Mouse (Mus musculus) kidney, embryonic 15.5 days (tissue): Measurements from ENCODE around the gene Egr2. TPM values are rescaled to one million over a fixed set of nuclear protein-coding genes. Genes with fewer than 3 reads are reported as not detected.

Experiments used
- ATAC-seq: fragments of 200-750 bp; cut with Nextera tagmentation; replicated peaks from 2 replicates; pipeline ENCODE4 v1.8.0; 2017; ENCODE audit warnings: moderate TSS enrichment; ENCODE audit not compliant: low FRiP score
- H3K27ac ChIP-seq: fragments of 300-500 bp; sonication (generic); 2 replicates; pipeline ENCODE4 v1.5.1; 2015; ENCODE audit warnings: mild to moderate bottlenecking, inconsistent platforms
- H3K27me3 ChIP-seq: fragments of 300-500 bp; sonication (generic); 2 replicates; pipeline ENCODE4 v1.6.1; 2015; ENCODE audit warnings: inconsistent platforms
- H3K36me3 ChIP-seq: fragments of 300-500 bp; sonication (generic); 2 replicates; pipeline ENCODE4 v1.6.1; 2015; ENCODE audit warnings: inconsistent platforms
- H3K4me1 ChIP-seq: fragments of 300-500 bp; sonication (generic); 2 replicates; pipeline ENCODE4 v1.6.1; 2015; ENCODE audit warnings: inconsistent platforms
- H3K4me2 ChIP-seq: fragments of 300-500 bp; sonication (generic); 2 replicates; pipeline ENCODE4 v1.6.1; 2015; ENCODE audit warnings: moderate library complexity, mild to moderate bottlenecking, inconsistent platforms
- H3K4me3 ChIP-seq: fragments of 300-500 bp; sonication (generic); replicated peaks from 2 replicates; pipeline ENCODE4 v1.5.1; 2015; ENCODE audit warnings: mild to moderate bottlenecking, inconsistent platforms
- H3K9ac ChIP-seq: fragments of 300-500 bp; sonication (generic); 2 replicates; pipeline ENCODE4 v1.6.1; 2015; ENCODE audit warnings: mild to moderate bottlenecking, inconsistent platforms
- H3K9me3 ChIP-seq: fragments of 300-500 bp; sonication (generic); replicated peaks from 2 replicates; pipeline ENCODE4 v1.6.1; 2016; ENCODE audit warnings: inconsistent platforms
- WGBS: fragments of 180-500 bp; shearing (Covaris S2); methylation state at CpG from one replicate; pipeline ENCODE4 v1.1.7; 2015; ENCODE audit warnings: mixed read lengths; 5-methylcytosine and 5-hydroxymethylcytosine counted together
- polyA plus RNA-seq: library from polyadenylated mRNA; unstranded; fragments of >200 nt; fragmentation: Nextera tagmentation; extraction: Ambion mirVana; gene quantifications from 2 replicates; pipeline ENCODE4 v1.2.1, GENCODE M21; 2015

Gene Egr2
- polyA plus RNA-seq, 1 experiment from 2014 or later = 0.52 TPM

DNA sequence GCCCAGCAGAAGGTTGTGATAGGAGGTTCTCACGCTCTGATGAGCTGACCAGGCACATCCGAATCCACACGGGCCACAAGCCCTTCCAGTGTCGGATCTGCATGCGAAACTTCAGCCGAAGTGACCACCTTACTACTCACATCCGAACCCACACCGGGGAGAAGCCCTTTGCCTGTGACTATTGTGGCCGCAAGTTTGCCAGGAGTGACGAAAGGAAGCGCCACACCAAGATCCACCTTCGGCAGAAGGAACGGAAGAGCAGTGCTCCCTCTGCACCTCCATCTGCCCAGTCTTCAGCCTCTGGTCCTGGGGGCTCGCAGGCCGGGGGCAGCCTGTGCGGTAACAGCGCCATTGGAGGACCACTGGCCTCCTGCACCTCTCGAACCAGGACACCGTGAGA is 5.3 kb downstream of the Egr2 start:
- peak overlapping the region; percentile 17 for H3K4me3 ChIP-seq
- H3K9me3 ChIP-seq = no peaks in the 10 kb centered on the region
- peak overlapping the region; percentile 39 for H3K4me2 ChIP-seq
- WGBS = 22% methylated on average over 19 of the region's 19 CpGs
- H3K27ac ChIP-seq = no peak overlapping the region
- no peak for ATAC-seq
- H3K4me1 ChIP-seq = peaks cover 46% of the 10 kb centered on the region
- no peak overlapping the region for H3K9ac ChIP-seq
- peaks cover 6% of the 10 kb centered on the region; the same call in 1 of the 2 replicates for H3K36me3 ChIP-seq
- peaks cover 54% of the 10 kb centered on the region for H3K27me3 ChIP-seq

DNA sequence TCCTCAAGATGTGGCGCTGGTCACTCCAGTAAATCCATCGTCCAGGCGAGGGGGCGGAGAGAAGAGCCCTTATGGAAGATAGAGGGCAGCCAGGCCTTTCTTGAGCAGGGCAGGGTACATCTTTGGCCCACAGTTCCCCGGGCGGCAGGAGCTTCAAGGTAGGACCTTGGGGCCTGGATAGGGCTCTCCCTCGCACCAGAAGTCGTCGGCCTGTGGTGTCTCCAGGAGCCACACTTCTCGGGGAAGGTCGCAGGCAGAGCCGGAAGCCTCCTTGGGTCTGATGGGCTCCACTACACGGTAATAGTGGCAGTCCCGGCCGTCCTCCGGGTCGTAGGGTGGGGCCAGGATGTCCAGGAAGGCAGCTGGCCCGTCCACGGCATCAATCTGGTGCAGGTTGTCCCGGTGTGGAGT is 12.6 kb downstream of the Egr2 start:
- peaks cover 17% of the 10 kb centered on the region for H3K36me3 ChIP-seq
- WGBS = 1% methylated on average over 20 of the region's 20 CpGs
- no peaks in the 10 kb centered on the region for H3K9me3 ChIP-seq
- H3K4me1 ChIP-seq = peaks cover 33% of the 10 kb centered on the region
- H3K27ac ChIP-seq = peak overlapping the region; percentile 98
- H3K4me2 ChIP-seq = peak overlapping the region; percentile 88
- H3K4me3 ChIP-seq = peak overlapping the region; percentile 92
- H3K9ac ChIP-seq = peak overlapping the region; percentile 89
- ATAC-seq = peak; percentile 30
- H3K27me3 ChIP-seq = no peaks in the 10 kb centered on the region

DNA sequence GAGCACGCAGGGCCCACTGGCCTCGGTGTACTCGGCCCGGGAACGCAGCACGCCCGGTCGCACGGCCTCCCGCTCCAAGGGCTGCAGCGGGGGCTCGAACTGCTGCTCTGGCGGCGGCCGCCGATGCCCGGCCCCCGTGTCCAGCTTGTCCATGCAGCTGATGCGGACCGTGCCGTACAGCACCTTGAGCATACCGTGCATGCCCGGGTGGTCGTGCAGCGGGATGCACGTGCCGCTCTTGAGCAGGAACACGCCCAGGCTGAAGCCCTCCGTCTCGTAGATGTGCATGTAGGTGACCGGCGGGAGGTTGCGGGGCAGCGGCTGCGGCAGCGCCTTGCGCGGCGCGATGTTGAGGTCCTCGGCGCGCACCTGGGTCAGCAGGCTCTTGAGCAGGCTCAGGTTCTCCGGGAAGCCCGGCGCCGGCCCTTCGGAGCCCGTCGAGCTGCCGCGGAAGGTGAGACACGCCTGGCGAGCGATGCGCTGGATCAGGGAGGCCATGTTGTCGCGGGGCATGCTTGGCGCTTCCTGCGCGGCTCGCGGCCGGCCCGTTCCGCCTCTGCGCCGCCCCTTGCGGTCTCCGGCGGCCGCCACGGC is 13.1 kb downstream of the Egr2 start:
- peak; percentile 74 for ATAC-seq
- Histone ChIP-seq H3K4me2 (peak overlapping the region; percentile 88), H3K4me3 (peak overlapping the region; percentile 92), H3K9ac (peak overlapping the region; percentile 89), H3K4me1 (peaks cover 33% of the 10 kb centered on the region), H3K9me3 (no peaks in the 10 kb centered on the region), H3K36me3 (peaks cover 17% of the 10 kb centered on the region), H3K27ac (peak overlapping the region; percentile 98), H3K27me3 (no peaks in the 10 kb centered on the region)
- WGBS = under 1% methylated on average over 65 of the region's 73 CpGs

GRCm38 (mm10) chr10:67548877-67549731 is 13.8 kb downstream of the Egr2 start, which contains the start of gene Ado:
Gene Ado (minus strand): TSS chr10:67548955.
- WGBS = under 1% methylated on average over 78 of the region's 79 CpGs
- peaks cover 17% of the 10 kb centered on the region for H3K36me3 ChIP-seq
- H3K4me3 ChIP-seq = peak within 1 kb of the TSS; percentile 92
- H3K9ac ChIP-seq = peak within 1 kb of the TSS; percentile 89
- H3K4me2 ChIP-seq = peak within 1 kb of the TSS; percentile 88
- H3K27me3 ChIP-seq = 0 out of 2 replicates have a peak, but pooled peaks cover 2% of the 10 kb centered on the region
- H3K4me1 ChIP-seq = peaks cover 33% of the 10 kb centered on the region
- peak; percentile 96 for ATAC-seq
- peak within 1 kb of the TSS; percentile 98 for H3K27ac ChIP-seq
- no peaks in the 10 kb centered on the region for H3K9me3 ChIP-seq

GRCm38 (mm10) chr10:67558053-67558452 is 22.8 kb downstream of the Egr2 start:
- Histone ChIP-seq H3K9ac (no peak overlapping the region), H3K4me2 (no peak overlapping the region), H3K27me3 (0 out of 2 replicates have a peak, but pooled peaks cover 2% of the 10 kb centered on the region), H3K4me3 (no peak overlapping the region), H3K4me1 (no peaks in the 10 kb centered on the region), H3K36me3 (no peaks in the 10 kb centered on the region), H3K27ac (no peak overlapping the region), H3K9me3 (no peaks in the 10 kb centered on the region)
- 74% methylated on average over 4 of the region's 4 CpGs for WGBS
- ATAC-seq = no peak

- Histone ChIP-seq H3K36me3 (no peaks in the 10 kb centered on the region), H3K4me1 (no peaks in the 10 kb centered on the region), H3K4me2 (no peak overlapping the region), H3K9me3 (no peaks in the 10 kb centered on the region), H3K27me3 (no peaks in the 10 kb centered on the region), H3K27ac (no peak overlapping the region), H3K9ac (no peak overlapping the region), H3K4me3 (no peak overlapping the region)
- 52% methylated on average over 13 of the region's 13 CpGs for WGBS
- ATAC-seq = no peak
Measured at GRCm38 (mm10) chr10:67559765-67560394, 24.6 kb downstream of the Egr2 start.

- Histone ChIP-seq H3K9ac (no peak overlapping the region), H3K9me3 (no peaks in the 10 kb centered on the region), H3K27me3 (no peaks in the 10 kb centered on the region), H3K4me2 (no peak overlapping the region), H3K4me1 (no peaks in the 10 kb centered on the region), H3K4me3 (no peak overlapping the region), H3K36me3 (no peaks in the 10 kb centered on the region), H3K27ac (no peak overlapping the region)
- WGBS = 81% methylated on average over 1 of the region's 1 CpGs
- ATAC-seq = no peak
Measured at GRCm38 (mm10) chr10:67561185-67561584, 25.9 kb downstream of the Egr2 start.

- Histone ChIP-seq H3K27me3 (no peaks in the 10 kb centered on the region), H3K4me3 (no peak overlapping the region), H3K4me2 (no peak overlapping the region), H3K36me3 (no peaks in the 10 kb centered on the region), H3K4me1 (no peaks in the 10 kb centered on the region), H3K9ac (no peak overlapping the region), H3K9me3 (no peaks in the 10 kb centered on the region), H3K27ac (no peak overlapping the region)
- ATAC-seq = no peak
- 92% methylated on average over 7 of the region's 7 CpGs for WGBS
Measured at GRCm38 (mm10) chr10:67564509-67564908, 29.2 kb downstream of the Egr2 start.

DNA sequence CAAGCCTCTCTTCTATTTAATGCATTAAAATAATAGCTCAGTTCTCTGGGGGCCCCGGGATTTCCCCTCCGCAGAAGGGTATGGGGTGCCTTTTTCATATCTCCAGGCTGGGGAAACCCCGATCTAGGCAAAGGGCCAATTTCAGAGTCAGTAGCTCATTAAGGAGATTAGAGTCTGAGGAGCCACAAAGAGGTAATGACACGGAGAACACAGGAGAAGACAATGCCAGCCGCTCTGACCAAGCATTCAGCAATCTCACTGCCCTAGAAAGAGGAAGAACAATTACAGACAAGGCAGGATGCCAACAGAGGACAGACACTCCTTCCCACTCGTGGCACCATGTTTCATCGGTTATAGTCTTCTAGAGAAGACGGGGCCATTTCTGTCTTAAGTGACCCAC is 30.8 kb downstream of the Egr2 start:
- no peak for ATAC-seq
- H3K4me1 ChIP-seq = no peaks in the 10 kb centered on the region
- no peaks in the 10 kb centered on the region for H3K9me3 ChIP-seq
- H3K27ac ChIP-seq = no peak overlapping the region
- no peaks in the 10 kb centered on the region for H3K36me3 ChIP-seq
- H3K27me3 ChIP-seq = no peaks in the 10 kb centered on the region
- no peak overlapping the region for H3K9ac ChIP-seq
- no peak overlapping the region for H3K4me3 ChIP-seq
- no peak overlapping the region for H3K4me2 ChIP-seq
- WGBS = 75% methylated on average over 8 of the region's 8 CpGs

GRCm38 (mm10) chr10:67569539-67569938 is 34.3 kb downstream of the Egr2 start:
- H3K4me1 ChIP-seq = no peaks in the 10 kb centered on the region
- H3K4me2 ChIP-seq = no peak overlapping the region
- no peak overlapping the region for H3K27ac ChIP-seq
- no peak overlapping the region for H3K9ac ChIP-seq
- ATAC-seq = no peak
- no peaks in the 10 kb centered on the region for H3K27me3 ChIP-seq
- no peaks in the 10 kb centered on the region for H3K9me3 ChIP-seq
- H3K4me3 ChIP-seq = no peak overlapping the region
- no peaks in the 10 kb centered on the region for H3K36me3 ChIP-seq
- 50% methylated on average over 7 of the region's 7 CpGs for WGBS

DNA sequence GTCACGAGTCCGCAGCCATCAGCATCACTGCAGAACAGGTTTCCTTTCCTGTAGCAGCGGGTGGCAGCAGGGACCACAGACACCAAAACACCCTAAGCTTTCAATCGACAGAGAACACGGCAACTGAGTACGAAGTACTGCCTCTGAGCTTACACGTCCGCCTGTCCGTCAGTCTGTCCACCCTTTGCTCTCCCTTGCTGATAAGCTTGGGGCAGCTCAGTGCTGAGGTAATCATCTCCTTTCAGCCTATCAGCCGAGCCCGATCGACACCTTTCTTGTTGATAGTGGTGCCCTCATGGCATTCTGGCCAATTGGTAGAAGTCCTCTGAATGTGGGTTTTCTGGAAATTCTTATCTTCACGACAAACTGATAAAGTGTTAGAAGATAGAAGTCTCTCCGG is 36.2 kb downstream of the Egr2 start:
- Histone ChIP-seq H3K9me3 (no peaks in the 10 kb centered on the region), H3K4me1 (no peaks in the 10 kb centered on the region), H3K9ac (no peak overlapping the region), H3K4me3 (no peak overlapping the region), H3K36me3 (no peaks in the 10 kb centered on the region), H3K27ac (no peak overlapping the region), H3K4me2 (no peak overlapping the region), H3K27me3 (no peaks in the 10 kb centered on the region)
- no peak for ATAC-seq
- WGBS = 92% methylated on average over 14 of the region's 14 CpGs

GRCm38 (mm10) chr10:67573310-67573709 is 38.0 kb downstream of the Egr2 start:
- no peak overlapping the region for H3K9ac ChIP-seq
- no peak for ATAC-seq
- no peak overlapping the region for H3K4me3 ChIP-seq
- no peaks in the 10 kb centered on the region for H3K27me3 ChIP-seq
- H3K9me3 ChIP-seq = no peaks in the 10 kb centered on the region
- no peaks in the 10 kb centered on the region for H3K36me3 ChIP-seq
- 60% methylated on average over 8 of the region's 8 CpGs for WGBS
- H3K27ac ChIP-seq = no peak overlapping the region
- H3K4me2 ChIP-seq = no peak overlapping the region
- H3K4me1 ChIP-seq = 0 out of 2 replicates have a peak, but pooled peaks cover 1% of the 10 kb centered on the region
